Mouse (Mus musculus) stomach, postnatal 0 days (tissue): Measurements from ENCODE around the gene Ptprg. TPM values are rescaled to one million over a fixed set of nuclear protein-coding genes. Genes with fewer than 3 reads are reported as not detected.

Experiments
- ATAC-seq: fragments of 200-750 bp; cut with Nextera tagmentation; 2 replicates; pipeline ENCODE4 v1.8.0; 2017; ENCODE audit not compliant: low FRiP score, low TSS enrichment
- DNase-seq: peaks from one replicate; pipeline ENCODE4 v3.0.0-alpha.2; 2016; ENCODE audit warnings: low spot score
- H3K27ac ChIP-seq: fragments of 300-500 bp; sonication (generic); replicated peaks from 2 replicates; pipeline ENCODE4 v1.5.1; 2014; ENCODE audit warnings: mild to moderate bottlenecking, control low read depth
- H3K27me3 ChIP-seq: fragments of 300-500 bp; sonication (generic); 2 replicates; pipeline ENCODE4 v1.6.1; 2014; ENCODE audit warnings: low read length; ENCODE audit not compliant: control insufficient read depth, insufficient read depth
- H3K36me3 ChIP-seq: fragments of 300-500 bp; sonication (generic); 2 replicates; pipeline ENCODE4 v1.6.1; 2014; ENCODE audit warnings: low read length, mixed read lengths; ENCODE audit not compliant: control insufficient read depth, insufficient read depth
- H3K4me1 ChIP-seq: fragments of 300-500 bp; sonication (generic); replicated peaks from 2 replicates; pipeline ENCODE4 v1.6.1; 2014; ENCODE audit warnings: antibody characterized with exemption; ENCODE audit not compliant: control insufficient read depth, insufficient read depth
- H3K4me2 ChIP-seq: fragments of 300-500 bp; sonication (generic); replicated peaks from 2 replicates; pipeline ENCODE4 v1.6.1; 2014; ENCODE audit warnings: low read depth, mild to moderate bottlenecking, control low read depth, moderate library complexity
- H3K4me3 ChIP-seq: fragments of 300-500 bp; sonication (generic); 2 replicates; pipeline ENCODE4 v1.5.1; 2014; ENCODE audit warnings: low read depth, low read length, control low read depth
- H3K9ac ChIP-seq: fragments of 300-500 bp; sonication (generic); 2 replicates; pipeline ENCODE4 v1.6.1; 2014; ENCODE audit warnings: mild to moderate bottlenecking, low read length, control low read depth, mixed read lengths
- H3K9me3 ChIP-seq: fragments of 300-500 bp; sonication (generic); 2 replicates; pipeline ENCODE4 v1.6.1; 2016; ENCODE audit warnings: low read length; ENCODE audit not compliant: control insufficient read depth
- CTCF ChIP-seq: IDR thresholded peaks from 2 replicates; pipeline ENCODE4 v1.5.1; 2016; ENCODE audit warnings: antibody characterized with exemption, low read depth, mild to moderate bottlenecking, moderate library complexity
- EP300 ChIP-seq: optimal IDR thresholded peaks from 2 replicates; pipeline ENCODE3; 2016; ENCODE audit warnings: antibody characterized with exemption
- WGBS: fragments of 180-500 bp; shearing (Covaris S2); extraction: QIAGEN DNeasy Blood & Tissue Kit; methylation state at CpG from one replicate; pipeline ENCODE4 v1.1.7; 2014; 5-methylcytosine and 5-hydroxymethylcytosine counted together
- polyA plus RNA-seq: library from polyadenylated mRNA; unstranded; fragments of >200 nt; fragmentation: Nextera tagmentation; extraction: Ambion mirVana; gene quantifications from 2 replicates; pipeline ENCODE4 v1.2.1, GENCODE M21; 2015

The Ptprg gene
- polyA plus RNA-seq, 1 experiment from 2014 or later = 6.2 TPM

- Histone ChIP-seq H3K4me2 (no peak overlapping the region), H3K27ac (no peak overlapping the region), H3K4me3 (no peak overlapping the region), H3K4me1 (no peaks in the 10 kb centered on the region), H3K27me3 (no peaks in the 10 kb centered on the region), H3K36me3 (peaks cover 2% of the 10 kb centered on the region; the same call in 1 of the 2 replicates), H3K9me3 (no peaks in the 10 kb centered on the region), H3K9ac (no peak overlapping the region)
- 88% methylated on average over 6 of the region's 6 CpGs for WGBS
- DNase-seq (no peak), ATAC-seq (no peak)
- TF ChIP-seq EP300 (no peak), CTCF (no peak)
Measured at GRCm38 (mm10) chr14:12219877-12220276, 666.5 kb downstream of the Ptprg start.

GRCm38 (mm10) chr14:12220540-12220939 is 667.2 kb downstream of the Ptprg start:
- 77% methylated on average over 8 of the region's 8 CpGs for WGBS

GRCm38 (mm10) chr14:12221571-12221970 is 668.2 kb downstream of the Ptprg start:
- Histone ChIP-seq H3K9ac (no peak overlapping the region), H3K36me3 (peaks cover 2% of the 10 kb centered on the region; the same call in 1 of the 2 replicates), H3K9me3 (no peaks in the 10 kb centered on the region), H3K4me3 (no peak overlapping the region), H3K27me3 (no peaks in the 10 kb centered on the region), H3K4me2 (no peak overlapping the region), H3K4me1 (no peaks in the 10 kb centered on the region), H3K27ac (no peak overlapping the region)
- ATAC-seq = no peak
- 76% methylated on average over 5 of the region's 5 CpGs for WGBS
- TF ChIP-seq EP300 = no peak
- no peak for TF ChIP-seq CTCF
- no peak for DNase-seq

More at GRCm38 (mm10) chr14:12220540-12220939, 667.2 kb downstream of the Ptprg start:
- Histone ChIP-seq H3K4me2 (no peak overlapping the region), H3K27me3 (no peaks in the 10 kb centered on the region), H3K27ac (no peak overlapping the region), H3K4me3 (no peak overlapping the region), H3K36me3 (peaks cover 2% of the 10 kb centered on the region; the same call in 1 of the 2 replicates), H3K9ac (no peak overlapping the region), H3K4me1 (no peaks in the 10 kb centered on the region), H3K9me3 (no peaks in the 10 kb centered on the region)
- TF ChIP-seq EP300 (no peak), CTCF (no peak)
- ATAC-seq (no peak), DNase-seq (no peak)

DNA sequence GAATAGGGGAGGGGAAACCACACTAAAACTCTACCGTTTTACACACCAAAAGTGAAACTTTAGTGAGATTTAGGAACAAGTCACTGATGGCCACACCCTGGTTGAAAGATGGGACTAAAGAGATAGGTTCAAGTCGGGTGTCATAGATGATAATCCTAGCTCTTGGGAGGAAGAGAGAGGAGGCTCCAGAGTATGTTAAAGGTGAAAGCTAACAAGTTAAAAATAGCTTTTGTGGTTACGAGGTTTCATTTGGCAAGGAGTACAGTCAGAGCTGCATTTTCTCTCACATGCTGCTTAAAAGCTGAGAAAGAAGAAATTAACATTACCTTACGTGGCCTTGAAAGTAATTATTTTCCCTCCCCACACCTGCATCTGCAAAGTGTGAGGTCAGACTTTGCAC is 690.4 kb downstream of the Ptprg start:
- 63% methylated on average over 4 of the region's 4 CpGs for WGBS
- no peak for DNase-seq
- no peak for ATAC-seq
- Histone ChIP-seq H3K4me3 (no peak overlapping the region), H3K4me2 (no peak overlapping the region), H3K9me3 (no peaks in the 10 kb centered on the region), H3K4me1 (no peaks in the 10 kb centered on the region), H3K27ac (no peak overlapping the region), H3K27me3 (no peaks in the 10 kb centered on the region), H3K9ac (no peak overlapping the region), H3K36me3 (no peaks in the 10 kb centered on the region)
- TF ChIP-seq EP300 = no peak
- TF ChIP-seq CTCF = no peak

DNA sequence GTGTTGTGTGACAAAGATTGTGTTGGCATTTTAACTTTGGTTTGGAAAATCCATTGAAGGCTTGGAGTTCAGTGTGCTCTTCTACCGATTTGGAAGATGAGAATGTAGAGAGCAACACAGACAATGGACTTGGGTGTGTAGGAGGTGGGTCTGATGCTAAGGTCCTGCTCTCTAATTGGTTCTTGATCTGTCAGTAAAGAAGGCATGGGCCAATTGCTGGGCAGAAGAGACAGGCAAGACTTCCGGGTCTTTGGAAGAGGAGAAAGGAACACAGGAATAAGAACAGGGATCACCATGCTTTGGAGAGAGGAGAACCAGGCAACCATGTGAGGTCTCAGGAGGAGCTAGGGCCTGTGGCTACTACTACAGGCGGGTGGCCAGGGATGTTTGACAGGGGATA is 722.7 kb downstream of the Ptprg start:
- Histone ChIP-seq H3K4me2 (no peak overlapping the region), H3K36me3 (no peaks in the 10 kb centered on the region), H3K27me3 (no peaks in the 10 kb centered on the region), H3K4me1 (no peaks in the 10 kb centered on the region), H3K27ac (no peak overlapping the region), H3K9me3 (no peaks in the 10 kb centered on the region), H3K9ac (no peak overlapping the region), H3K4me3 (no peak overlapping the region)
- no peak for DNase-seq
- TF ChIP-seq CTCF (no peak), EP300 (no peak)
- ATAC-seq = no peak
- 57% methylated on average over 3 of the region's 3 CpGs for WGBS

- DNase-seq (no peak), ATAC-seq (0 out of 2 replicates have a peak, but pooled peaks have one; percentile 35)
- H3K9ac ChIP-seq = peak within 1 kb of the TSS; percentile 96
- 72% methylated on average over 6 of the region's 6 CpGs for WGBS
- no peaks in the 10 kb centered on the region for H3K9me3 ChIP-seq
- peak within 1 kb of the TSS; percentile 98 for H3K27ac ChIP-seq
- TF ChIP-seq EP300 (no peak), CTCF (no peak)
- peak within 1 kb of the TSS; percentile 71 for H3K4me2 ChIP-seq
- H3K27me3 ChIP-seq = no peaks in the 10 kb centered on the region
- H3K4me1 ChIP-seq = no peaks in the 10 kb centered on the region
- H3K4me3 ChIP-seq = peak within 1 kb of the TSS; percentile 89
- no peaks in the 10 kb centered on the region for H3K36me3 ChIP-seq
Measured at GRCm38 (mm10) chr14:12283641-12284040, 730.3 kb downstream of the Ptprg start, which contains the start of gene Gm49355. Gene Gm49355 (plus strand): TSS chr14:12283976.
